Mouse (Mus musculus) lung, adult 2 months (tissue): ENCODE measurements around the gene Olfr31. TPM values are rescaled to one million over a fixed set of nuclear protein-coding genes. Genes with fewer than 3 reads are reported as not detected.

Experiments
- DNase-seq: peaks from one replicate; pipeline ENCODE4 v3.0.0; 2022
- H3K4me1 ChIP-seq: fragments of 200-500 bp; 2 replicates; pipeline ENCODE4 v1.6.1; 2011; ENCODE audit warnings: low read length; ENCODE audit not compliant: control insufficient read depth, insufficient read depth
- H3K4me3 ChIP-seq: fragments of 200-500 bp; replicated peaks from 2 replicates; pipeline ENCODE3; 2011; ENCODE audit warnings: low read depth, mild to moderate bottlenecking, control low read depth, low read length; ENCODE audit errors: extremely low read depth
- CTCF ChIP-seq: fragments of 200-500 bp; IDR thresholded peaks from 2 replicates; pipeline ENCODE4 v1.5.1; 2011; ENCODE audit warnings: mild to moderate bottlenecking, low read length, control low read depth; ENCODE audit not compliant: insufficient read depth
- POLR2A ChIP-seq: fragments of 200-500 bp; IDR thresholded peaks from 2 replicates; pipeline ENCODE4 v1.6.1; 2011; ENCODE audit warnings: low read depth, mild to moderate bottlenecking, control low read depth, low read length, borderline replicate concordance; ENCODE audit errors: extremely low read depth
- WGBS: fragments of 180-500 bp; shearing (Covaris S2); methylation state at CpG from one replicate; pipeline ENCODE4 v1.1.7; 2018; 5-methylcytosine and 5-hydroxymethylcytosine counted together
- polyA plus RNA-seq: library from polyadenylated mRNA; depleted of rRNA; stranded (reverse); fragments of >200 nt; gene quantifications from 2 replicates; pipeline ENCODE4 v1.2.3, GENCODE M21; 2012; rRNA removed

The Olfr31 gene
- polyA plus RNA-seq, 1 experiment: not detected

DNA sequence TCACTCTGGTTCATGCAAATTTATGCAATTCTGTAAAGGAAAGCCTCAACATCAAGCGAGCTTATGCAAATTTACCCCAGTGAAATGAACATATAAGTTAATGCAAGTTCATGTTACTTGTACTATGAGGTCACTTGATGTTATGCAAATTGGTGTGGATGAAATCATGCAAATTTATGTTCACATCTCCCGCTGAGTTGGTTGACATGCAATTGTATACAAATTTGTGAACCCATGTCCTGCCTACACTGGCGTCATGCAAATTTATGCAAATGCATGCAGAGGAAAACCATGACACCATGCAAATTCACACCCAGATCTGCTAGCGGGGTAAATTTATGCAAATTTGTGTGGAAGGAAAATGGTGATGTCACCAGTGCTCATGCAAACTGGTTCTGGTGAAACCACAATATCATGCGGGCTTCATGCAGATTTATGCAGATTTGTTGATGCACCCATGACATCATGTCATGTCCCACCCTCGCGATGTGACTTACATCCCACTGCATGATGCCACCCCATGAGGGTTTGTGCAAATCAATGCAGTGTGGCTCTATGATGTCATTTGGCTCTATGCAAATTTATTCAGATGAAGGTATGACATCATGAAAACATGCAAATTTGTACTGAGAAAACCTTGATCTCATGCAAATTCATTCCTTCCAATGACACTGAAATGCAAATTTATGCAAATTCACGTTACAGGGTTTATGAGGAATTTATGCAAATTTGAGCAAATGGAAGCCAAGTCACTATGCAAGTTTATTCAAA lies 31.3 kb downstream of the Olfr31 start:
- Histone ChIP-seq H3K4me3 (no peak overlapping the region), H3K4me1 (no peaks in the 10 kb centered on the region)
- DNase-seq: no peak
- 94% methylated on average over 8 of the region's 8 CpGs for WGBS
- no peak for TF ChIP-seq POLR2A
- TF ChIP-seq CTCF: no peak

DNA sequence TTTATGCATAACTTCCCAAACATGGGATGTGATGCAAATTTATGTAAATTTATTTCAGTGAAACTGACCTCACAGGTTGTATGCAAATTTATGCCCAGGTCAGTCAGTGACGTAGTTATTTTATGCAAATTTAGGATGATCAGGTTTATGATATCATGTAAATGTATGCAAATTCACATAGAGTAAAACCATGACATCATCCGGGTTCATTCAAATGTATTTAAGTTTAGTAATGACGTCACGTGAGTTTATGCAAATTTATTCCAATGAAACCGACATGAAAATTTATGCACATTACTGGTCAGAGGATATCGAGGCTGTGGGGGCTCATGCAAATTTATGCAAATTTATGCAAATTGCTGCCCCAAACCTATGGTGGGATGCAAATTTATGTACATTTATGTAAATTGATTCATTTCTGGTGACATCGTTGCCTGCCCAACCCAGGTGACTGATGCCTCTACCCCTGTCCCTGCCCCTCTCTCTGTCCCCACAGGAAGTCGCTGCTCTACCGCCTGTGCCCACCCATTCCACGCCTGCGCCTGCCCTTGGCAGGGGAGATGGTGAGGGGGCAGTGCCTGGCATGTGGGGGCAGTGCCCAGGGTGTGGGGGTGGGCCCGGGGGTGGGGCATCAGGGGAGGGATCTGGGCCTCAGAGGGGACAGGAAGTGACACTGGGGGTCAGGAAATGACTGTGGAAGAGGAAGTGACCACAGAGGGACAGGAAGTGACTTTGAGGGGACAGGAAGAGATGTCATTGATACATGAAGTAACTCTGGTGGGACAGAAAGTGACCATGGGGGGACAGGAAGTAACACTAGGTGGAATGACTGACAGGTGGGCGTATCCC lies 32.1 kb downstream of the Olfr31 start:
- DNase-seq: no peak
- no peaks in the 10 kb centered on the region for H3K4me1 ChIP-seq
- H3K4me3 ChIP-seq: no peak overlapping the region
- 97% methylated on average over 13 of the region's 13 CpGs for WGBS
- no peak for TF ChIP-seq CTCF

- no peaks in the 10 kb centered on the region for H3K4me1 ChIP-seq
- WGBS: 89% methylated on average over 8 of the region's 8 CpGs
- no peak for TF ChIP-seq POLR2A
- TF ChIP-seq CTCF: no peak
- H3K4me3 ChIP-seq: no peak overlapping the region
- no peak for DNase-seq
Measured at GRCm38 (mm10) chr14:14355360-14355646, 32.7 kb downstream of the Olfr31 start.

Other genes with a start within 250 kb of the Olfr31 start
- 18.1 and 23.1 TPM in 2 replicates for gene Psmd6, start 201.8 kb upstream of the Olfr31 start, polyA plus RNA-seq
- not detected in 2 replicates for gene Olfr720, start 136.0 kb upstream of the Olfr31 start, polyA plus RNA-seq
- gene Il3ra, start 23.4 kb downstream of the Olfr31 start, polyA plus RNA-seq: 89.7 and 119 TPM in 2 replicates
- gene Olfr721-ps1, start 78.5 kb downstream of the Olfr31 start, polyA plus RNA-seq: not detected in 2 replicates